Mouse (Mus musculus) adrenal gland (tissue): Measurements from ENCODE around the gene Klhl30.

Source experiments
- intact Hi-C: fragments of 180-260 bp; cut with DNase I; formaldehyde crosslinking; loops from one replicate; pipeline ENCODE4 v1.15.1; 2025
- long read RNA-seq, 2 experiments: library from polyadenylated mRNA; unstranded; transcript quantifications; one replicate each; pipeline ENCODE4 v2.0.0; 2020; ENCODE audit warnings: borderline replicate concordance in 1 of 2; ENCODE audit not compliant: insufficient replicate concordance in 1 of 2

The Klhl30 gene
- long read RNA-seq, experiment 1, partial matches to known transcripts: 1 of 1 reads
- long read RNA-seq, experiment 1, other reads (novel, unspliced or antisense): 0 of 1 reads
- long read RNA-seq, experiment 2: 0 reads

DNA sequence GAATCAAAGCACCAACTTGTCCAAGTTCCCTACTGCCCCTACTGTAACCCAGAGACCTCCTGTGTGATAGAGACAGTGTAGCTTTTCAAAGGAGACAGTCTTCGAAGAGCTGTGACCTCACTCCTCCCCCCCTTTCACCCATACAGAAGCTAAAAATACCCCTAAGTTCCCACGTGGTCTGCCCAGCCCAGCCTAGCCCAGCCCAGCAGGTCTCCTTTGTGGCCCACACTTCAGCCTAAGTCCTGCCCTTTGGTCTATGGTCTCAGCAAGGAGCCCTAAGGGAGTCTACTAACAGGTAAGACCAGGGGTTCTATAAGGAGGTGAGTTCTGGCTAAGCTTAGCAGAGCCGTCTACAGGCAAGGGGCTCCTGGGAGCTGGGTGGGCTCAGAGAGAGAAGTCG is at the start of gene Klhl30:
Klhl30 (plus strand) TSS at position 176 of the 400 bp plus-strand sequence.
- intact Hi-C loops: no loop called here

DNA sequence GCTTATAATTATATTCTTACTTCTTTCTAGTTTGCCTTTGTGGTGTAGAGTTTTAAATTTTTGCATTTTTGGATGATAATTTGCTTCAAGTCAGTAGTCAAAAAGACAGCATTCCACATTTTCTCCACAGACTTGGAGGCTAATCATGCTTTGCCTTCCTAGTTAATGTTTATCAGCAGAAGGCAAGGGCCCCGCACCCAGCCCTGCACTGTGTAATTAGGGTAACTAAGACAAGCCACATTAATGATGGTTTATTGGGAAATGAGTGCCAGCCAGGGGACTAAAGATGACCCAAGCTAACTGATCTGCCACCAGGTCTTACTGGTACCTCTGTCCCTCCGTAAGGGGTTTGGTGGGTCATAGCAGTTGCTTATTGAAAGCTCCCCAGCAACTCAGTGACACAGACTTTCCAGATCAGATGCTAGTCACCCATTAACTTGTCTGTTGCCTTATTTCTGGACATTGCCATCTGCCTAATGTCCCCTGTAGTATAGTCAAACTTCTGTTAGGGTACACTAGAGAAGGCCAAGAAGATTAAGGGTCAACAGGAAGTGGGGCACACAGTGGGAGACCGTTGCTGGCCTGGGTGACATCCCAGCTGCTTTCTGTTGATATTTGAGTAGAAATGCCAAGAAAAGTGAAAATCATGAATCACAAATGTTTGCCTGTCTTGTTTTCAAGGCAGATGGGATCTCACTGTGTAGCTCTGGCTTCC is 49.5 kb upstream of the Klhl30 start:
- intact Hi-C loops: no loop called here

DNA sequence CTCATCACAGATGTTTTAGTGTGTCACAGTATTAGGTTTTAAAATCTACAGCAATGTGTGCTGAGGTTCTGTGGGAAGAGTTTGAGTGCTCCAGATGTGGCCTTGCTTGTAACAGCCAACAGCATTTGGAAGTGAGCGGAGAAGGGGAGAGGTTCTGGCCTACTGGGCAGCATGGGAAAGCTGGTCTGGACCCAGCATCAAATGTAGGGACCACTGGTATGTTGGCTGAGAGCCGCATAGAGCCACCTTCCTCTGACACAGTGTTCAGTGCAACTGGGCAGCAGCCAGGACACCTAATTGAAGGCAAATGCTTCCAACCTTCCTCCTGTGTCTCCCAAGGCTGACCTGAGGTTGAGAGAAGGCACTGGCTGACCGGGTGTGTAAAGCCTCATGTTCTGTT is 48.8 kb upstream of the Klhl30 start:
- intact Hi-C loops: no loop called here

DNA sequence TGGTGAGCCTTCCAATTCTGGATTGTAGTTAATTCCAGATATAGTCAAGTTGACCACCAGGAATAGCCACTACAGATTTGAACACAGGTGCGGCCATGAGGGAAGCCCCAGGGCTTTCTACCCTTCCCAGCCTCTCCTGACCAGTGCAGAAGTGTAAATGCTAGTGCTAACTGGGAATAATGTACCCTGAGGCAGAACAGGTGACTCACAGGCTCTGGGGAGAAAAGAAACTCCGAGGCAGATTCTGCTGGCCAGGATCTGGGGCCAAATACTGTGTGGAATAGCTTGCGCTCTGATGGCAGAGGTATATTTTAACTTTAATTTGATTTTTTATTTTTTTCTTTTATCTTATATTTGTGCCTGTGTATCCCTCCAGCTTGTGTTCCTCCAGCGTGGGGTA is 46.2 kb upstream of the Klhl30 start:
- intact Hi-C loops: no loop called here

DNA sequence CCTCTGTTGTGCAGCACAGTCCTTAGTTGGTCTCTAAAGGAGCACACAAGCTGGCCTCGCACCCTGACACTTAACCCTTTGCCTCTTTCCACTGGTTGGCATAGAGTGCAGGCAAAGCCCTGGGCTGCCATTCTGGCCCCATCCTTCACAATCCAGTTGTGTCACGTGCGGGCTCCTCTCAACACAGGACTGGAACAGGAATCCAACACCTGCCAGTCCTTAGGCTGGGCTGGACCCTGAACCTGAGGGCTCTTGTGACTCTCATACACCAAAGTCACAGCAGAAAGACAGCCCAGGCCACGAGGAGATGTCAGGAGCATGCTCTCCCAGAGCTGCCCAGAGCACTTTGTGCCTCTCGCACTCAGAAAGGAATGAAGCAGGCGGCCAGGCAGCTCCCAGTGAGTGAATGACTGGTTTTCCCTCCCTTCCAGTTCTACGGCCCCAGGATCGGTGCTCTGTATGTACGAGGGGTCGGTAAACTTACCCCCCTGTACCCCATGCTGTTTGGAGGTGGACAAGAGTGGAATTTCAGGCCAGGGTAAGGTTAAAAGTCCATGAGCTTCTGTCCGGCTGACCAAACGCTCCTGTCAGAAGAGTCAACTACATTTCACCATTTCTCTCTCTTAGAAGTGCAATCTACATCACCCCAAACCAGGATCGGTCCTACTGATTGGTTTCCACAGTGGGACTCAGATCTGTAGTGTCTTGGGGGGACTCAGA is 41.3 kb upstream of the Klhl30 start:
- intact Hi-C loops: no loop called here

DNA sequence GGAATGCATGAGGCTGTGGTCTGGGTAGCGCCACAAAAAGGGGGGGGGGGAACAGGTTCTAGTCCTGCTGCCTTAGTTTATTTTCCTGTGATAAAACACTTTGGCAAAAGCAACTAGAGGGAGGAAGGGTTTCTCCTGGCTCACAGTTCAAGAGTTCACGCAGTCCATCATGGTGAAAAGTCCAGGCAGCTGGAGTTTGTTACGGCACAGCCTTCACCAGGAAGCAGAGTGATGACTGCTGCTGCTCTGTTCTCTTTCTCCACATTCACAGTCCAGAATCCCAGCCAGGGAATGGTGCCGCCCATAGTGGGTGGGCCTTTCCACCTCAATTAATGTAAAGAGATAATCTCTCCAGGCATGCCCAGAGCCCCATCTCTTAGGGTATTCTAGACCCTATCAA is 38.5 kb upstream of the Klhl30 start:
- intact Hi-C loops: no loop called here

DNA sequence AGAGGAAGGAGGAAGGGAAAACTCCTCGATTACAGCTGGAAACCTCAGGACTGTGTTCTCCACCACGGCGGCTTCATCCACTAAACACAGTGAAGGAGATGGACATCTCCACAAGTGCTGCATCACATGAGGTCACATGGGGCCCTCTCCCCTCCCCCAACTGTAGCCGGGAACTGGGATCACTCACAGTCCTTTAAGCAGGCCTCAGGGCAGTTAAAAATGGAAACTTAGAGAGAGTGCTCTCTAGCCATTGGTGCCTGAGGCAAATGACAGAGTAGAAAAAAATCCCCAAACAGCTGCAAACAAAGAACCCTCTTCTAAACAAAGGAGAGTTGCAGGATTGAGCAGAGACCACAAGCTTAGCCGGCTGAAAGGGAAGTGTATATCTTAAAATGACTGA is 37.6 kb upstream of the Klhl30 start:
- intact Hi-C loops: no loop called here

DNA sequence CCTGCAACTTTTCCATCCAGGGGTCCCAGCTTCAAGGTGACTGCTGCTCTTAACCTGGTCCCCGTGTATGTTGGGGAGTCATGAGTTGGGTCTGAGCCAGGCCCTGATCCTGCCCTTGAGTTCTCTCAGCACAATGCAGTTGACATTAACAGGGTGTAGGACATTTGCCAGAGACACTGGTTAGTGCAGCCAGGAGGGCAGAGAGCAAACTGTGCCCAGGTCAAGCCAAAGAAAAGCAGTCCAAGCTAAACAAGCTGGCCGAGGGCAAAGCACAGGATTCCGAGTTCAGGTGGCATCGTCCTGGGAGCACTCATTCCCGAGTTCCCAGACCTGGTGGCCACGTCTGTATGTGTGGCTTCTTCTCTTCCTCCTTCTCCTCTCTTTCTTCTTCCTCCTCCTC is 33.2 kb upstream of the Klhl30 start:
- intact Hi-C loops: no loop called here

DNA sequence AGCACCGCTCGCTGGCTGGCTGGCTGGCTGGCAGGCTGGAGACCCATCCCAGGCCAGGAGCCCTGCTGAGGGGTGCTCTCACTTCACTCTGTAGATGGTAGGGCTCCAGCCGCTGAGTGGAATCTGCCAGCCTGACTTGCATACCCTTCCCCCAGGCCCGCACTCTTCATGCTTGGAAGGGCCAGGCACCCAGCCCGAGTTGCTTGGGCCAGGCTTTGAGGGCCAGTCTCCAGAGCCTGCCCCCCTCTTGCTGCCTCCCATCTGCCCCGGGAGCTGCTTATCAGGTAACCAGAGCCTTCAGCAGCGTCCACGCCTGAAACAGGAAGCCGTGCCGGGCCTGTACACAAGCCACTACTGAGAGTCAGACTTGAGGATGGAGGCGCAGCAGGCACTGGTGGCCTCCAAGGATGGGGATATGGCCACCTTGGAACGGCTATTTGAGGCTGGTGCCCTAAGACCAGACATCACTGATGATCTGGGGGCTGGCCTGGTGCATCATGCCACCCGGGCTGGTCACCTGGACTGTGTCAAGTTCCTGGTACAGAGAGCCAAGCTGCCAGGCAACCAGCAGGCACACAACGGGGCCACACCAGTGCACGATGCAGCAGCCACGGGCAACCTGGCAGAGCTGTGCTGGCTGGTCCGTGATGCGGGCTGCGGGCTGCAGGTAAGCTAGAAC is 28.9 kb upstream of the Klhl30 start, which contains the start of gene Espnl:
Espnl (plus strand) TSS at position 316 of the 679 bp plus-strand sequence.
- intact Hi-C loops: no loop called here

DNA sequence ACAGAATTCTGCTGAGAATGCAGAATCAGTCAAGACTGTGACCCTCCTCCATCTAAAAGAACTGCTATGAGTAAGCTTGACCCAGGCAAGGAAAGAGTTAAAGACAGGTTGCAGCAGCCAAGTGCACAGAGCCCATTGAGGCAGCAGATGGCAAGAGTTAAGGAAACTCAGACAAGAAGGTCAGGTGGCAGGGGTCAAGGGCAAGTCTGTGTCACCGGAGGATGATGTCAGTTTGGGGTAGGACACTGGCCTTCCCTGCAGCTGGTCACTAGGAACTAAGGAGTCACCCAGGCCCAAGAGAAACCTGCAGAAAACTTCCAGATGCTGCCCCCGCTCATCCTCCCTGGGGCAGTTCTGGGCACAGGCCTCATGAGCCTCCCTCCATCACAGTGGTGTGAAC is 26.2 kb upstream of the Klhl30 start:
- intact Hi-C loops: no loop called here

DNA sequence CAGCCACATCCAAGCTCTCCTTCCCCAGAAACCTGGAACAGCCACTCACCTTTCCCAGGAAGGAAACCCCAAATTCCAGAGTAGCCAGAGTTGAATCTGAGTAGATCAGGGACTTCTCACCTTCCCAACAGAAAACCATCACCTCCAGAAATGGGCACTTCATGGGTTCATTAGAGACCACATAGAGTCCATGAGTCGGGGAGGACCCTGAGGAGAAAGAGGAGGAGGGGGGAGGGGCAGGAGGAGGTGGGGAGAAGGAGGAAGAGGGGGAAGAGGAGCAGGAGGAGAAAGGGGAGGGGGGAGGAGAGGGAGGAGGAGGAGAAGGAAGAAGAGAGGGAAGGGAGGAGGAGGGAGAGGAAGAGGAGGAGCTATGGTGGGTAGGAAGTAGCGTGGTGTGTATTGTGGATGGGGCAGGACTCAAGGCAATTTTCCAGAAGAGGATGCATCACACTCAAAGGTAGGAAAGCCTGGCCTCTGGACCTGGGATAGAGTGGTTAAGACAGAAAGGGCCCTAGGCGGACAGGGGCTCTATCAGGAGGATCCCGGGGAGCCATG is 25.3 kb upstream of the Klhl30 start:
- intact Hi-C loops: no loop called here

DNA sequence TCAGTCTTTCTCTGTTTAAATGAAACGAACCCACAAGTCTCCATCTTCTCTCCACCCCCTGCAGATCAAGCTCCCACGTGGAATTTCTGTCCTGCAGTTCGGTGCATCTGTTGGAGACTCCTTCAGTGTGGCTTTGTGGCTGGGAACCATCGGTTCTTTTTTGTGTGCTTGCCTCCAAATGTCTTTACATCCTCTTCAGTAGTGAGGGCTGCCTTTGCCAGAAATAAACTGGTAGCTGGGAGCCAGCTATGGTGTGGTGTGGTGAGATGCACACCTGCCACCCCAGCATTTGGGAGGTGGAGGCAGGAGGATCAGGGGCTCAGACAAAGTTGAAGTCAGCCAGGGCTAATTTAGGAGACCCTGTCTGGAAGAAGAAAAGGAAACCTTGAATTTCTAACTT is 18.7 kb upstream of the Klhl30 start:
- intact Hi-C loops: no loop called here

DNA sequence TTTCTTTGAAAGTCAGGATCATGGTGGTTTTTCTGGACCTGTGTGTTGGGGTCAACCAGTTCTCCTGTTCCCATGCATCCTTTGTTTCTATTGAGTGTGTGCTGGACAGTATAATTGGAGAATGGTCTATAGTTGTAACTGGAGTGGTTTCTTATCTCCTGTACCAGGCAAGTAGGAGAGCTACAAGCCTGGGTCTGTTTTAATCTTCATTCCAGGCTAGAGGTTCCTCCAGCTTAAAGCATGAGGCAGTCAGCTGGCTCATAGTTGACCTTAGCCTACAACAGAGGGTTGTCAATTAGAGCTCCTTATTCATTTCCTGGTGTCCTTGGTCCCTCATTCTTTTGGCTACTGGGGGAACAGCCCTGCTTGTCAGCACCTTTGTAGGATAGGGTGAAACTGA is 17.2 kb upstream of the Klhl30 start:
- intact Hi-C loops: no loop called here

DNA sequence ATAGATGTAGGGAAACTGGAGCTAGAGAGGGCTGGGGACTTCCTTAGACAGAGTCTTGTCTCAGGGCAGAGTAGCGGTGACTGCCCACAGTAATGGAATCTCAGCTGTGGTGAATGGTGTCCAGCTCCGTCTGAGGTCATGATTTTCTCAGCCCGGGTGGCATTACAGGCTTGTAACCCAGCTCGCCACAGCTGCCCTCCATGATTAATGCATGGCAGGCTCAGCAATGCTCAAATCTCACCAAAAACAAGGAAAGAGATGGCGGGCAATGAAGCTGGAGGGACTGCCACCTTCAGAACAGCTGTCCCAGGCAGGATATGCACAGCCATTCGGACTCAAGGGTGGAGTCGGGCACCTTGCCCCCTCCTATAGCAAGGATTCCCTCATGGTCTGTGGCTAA is 13.5 kb upstream of the Klhl30 start:
- intact Hi-C loops: no loop called here

DNA sequence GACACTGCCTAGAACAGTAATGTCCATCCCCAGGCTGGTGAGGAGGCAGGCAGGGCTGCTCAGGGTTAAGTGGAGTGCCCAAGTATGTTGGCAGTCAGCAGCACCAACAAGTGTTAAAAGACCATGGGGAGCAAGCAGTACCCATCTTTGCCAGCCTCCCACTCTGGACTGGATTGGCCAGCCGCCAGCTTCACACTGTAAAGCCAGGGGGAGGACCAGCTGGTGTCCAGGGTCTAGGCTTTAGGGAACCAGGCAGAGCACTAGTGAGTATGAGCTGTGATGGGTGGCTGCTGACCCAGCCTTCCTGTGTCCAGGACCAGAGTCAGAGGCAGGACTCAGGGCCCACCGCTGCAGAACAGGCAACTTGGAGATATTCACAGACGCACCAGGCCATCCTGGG is 6.8 kb upstream of the Klhl30 start:
- intact Hi-C loops: loop anchor here (10.0 kb wide), 1 partner anchor 169 kb away; the partner anchor contains the start of gene Ramp1

DNA sequence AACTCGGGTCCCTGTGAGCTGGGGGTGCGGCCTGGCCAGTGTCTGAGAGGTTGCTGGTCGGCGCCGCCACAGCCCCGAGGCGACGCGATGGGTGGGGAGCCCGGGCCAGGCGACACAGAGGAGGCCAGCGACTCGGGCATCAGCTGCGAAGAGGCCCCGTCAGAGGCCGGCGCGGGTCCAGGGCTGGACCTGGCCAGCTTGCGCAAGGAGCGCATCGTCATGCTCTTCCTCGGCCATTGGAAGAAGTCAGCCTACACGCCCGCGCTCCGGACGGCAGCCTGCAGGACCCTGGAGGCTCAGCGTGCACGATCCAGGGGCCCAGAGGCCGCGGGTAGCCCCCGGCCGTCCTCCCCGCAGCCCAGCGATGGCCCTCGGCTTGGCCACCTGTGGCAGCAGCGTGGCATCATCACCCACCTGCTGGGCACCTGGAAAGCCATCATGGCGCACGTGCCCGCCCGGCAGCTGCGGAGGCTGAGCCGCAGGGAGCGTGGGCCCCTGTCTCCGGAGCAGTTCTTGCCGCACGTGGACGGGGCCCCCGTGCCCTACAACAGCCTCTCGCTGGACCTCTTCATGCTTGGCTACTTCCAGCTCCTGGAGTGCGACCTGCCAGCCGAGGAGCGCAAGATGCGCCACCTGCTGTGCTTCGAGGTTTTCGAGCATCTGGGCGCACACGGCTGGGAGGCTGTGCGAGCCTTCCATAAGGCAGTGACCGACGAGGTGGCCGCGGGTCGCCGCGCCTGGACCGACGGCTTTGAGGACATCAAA is 5.7 kb upstream of the Klhl30 start:
- intact Hi-C loops: loop anchor here (10.0 kb wide), 1 partner anchor 170 kb away; the partner anchor contains the start of gene Ramp1

DNA sequence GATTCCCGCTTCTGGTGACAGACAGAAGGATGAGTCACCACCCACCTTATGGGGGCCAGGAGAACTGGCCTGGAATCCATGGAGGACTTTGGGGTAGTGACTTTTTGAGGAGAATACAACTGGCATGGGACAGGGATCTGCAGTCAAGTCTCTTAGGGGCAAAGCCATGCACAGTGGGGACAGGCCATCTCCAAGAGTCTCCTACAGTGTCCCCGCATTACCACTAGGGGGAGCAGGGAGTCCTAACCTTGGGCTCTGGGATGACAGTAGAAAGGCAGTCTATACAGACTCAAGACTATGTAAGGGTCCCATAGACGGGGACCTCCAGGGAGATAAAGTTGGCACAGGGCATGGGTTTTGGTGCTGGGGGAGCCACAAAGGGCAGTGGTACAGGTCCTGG is 3.9 kb upstream of the Klhl30 start:
- intact Hi-C loops: loop anchor here (10.0 kb wide), 1 partner anchor 172 kb away; the partner anchor contains the start of gene Ramp1

DNA sequence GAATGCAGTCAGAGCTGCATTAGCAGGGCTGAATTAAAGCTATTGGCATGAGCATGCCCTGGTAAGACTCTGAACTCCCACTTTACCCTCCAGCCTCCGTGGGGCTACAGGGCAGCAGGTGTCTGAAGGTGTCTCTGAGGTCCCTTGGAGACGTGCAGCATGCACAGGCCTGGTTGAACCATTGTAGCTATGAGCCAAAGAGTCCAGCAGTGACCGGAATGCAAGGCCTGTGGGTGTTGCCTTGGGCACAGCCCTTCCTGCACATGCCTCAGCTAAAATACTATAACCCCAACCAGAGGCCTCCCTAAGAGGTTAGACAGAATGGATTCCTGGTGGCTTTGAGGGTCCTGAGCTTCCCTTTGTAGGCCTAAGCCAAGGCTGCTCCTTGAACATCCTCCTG is 433 bp downstream of the Klhl30 start:
- intact Hi-C loops: no loop called here

DNA sequence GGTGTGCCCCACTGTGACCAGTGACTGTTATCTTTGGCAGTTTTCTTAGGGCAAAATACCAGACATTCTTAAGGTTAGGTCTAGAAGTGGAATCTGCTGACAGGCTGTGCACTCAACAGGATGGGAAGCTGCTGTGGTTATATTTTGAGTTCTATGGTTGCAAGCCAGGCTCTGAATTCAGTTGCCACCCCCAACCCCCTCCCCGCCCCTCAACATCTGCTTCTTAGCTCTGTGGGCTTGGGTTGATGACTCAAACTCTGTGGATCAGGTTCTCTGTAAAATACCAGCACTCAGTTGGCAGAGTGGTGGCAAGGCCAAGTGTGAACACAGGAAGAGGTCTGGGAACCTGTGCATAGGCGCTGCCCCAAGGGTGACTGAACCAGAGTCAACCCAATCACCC is 1.5 kb downstream of the Klhl30 start:
- intact Hi-C loops: no loop called here

DNA sequence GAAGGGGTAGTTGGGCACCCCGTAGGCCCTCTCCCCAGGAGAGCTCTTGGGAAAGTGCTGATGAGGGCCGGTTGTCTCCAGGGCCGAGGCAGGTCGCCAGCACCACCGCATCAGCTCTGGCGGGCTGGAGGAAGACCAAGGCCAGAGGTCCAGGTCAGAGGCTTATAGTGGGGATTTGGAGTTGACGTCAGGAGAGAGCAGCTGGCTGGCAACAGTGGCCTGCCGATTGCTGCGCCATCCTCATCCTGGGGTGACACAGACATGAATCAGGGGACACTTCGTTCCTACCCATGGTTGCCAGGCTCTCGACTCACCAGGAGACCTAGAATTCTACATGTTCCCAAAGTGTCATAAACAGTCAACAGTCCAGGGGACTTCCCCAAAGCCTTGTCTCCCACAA is 5.3 kb downstream of the Klhl30 start:
- intact Hi-C loops: no loop called here

DNA sequence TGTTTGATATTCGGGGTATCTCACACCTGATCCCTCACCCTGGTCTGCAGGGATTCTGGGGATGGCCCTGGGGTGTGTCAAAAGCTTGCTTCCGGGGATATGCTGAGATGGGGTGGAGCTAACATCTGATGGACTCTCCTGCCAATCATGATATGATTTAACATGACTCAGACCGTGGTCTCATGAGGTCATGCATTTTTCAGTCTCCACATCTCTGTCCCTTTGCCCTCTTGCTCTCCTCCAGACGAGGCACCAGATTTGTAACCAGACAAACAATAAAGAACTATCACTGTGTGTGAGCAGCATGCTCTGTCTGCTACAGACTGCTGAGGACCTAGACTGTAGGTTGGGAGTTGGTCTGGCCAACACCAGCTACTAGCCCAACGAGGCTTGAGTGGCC is 11.3 kb downstream of the Klhl30 start:
- intact Hi-C loops: no loop called here
